ENCODE assay signal across 14 mouse cellular contexts in the genomic region with DNA sequence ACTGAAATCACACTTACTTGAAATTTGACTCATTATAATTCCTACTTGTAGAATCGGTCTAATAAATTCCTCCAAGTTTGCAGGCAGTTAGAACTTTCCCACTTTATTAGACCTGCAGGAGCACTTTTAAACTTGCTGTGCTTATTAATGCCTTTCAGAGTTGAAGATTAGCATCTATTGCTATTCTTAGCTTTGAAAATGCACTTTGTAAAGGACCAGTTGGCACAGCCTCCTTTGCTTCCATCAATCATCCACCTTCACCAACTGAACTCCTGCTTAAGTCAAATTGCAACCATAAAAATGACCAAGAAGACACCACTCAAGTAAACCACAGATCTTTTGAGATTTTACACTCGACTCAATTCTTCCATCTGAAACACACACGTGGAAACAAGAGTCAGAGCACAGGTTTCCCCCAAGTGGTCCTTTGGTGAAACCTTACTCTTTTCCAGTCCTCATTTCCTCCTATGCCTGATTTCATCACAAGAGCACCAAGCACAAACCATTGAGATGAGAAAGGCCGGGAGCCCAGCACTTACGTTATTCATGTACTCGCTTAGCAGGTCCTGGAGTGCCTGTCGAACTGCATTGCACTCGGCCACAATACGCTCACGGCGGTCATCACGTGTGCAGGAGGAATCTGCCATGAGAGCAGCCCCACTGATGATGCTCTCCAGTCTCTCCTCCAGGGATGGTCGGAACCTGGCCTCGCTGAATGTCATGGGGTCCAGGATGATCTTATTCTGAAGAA.
DNase-seq lines count a peak whose midpoint lies in the region; ATAC-seq and TF ChIP-seq lines count a peak whose summit lies in the region.
"Had no signal": no experiment of that assay in that cellular context is flagged by ENCODE, and none has a peak within 500 bp of the region (broad histone marks: within the 10 kb centered on the region; RNA-seq: fewer than 3 reads in every experiment).

No protein-coding gene starts in this region.

- peak overlapping the region; percentile 100 for H3K27ac ChIP-seq in kidney, adult 2 months (ENCODE audit: insufficient read depth, low read depth, low read length)
- peak overlapping the region; percentile 67; the same call in 1 of the 2 replicates for H3K27ac ChIP-seq in kidney, embryonic 16.5 days (ENCODE audit: low read length)
- no peak overlapping the region for H3K27ac ChIP-seq in forebrain, embryonic 14.5 days (ENCODE audit: low read depth, low read length)
- H3K27ac ChIP-seq in embryonic facial prominence, embryonic 10.5 days (replicated peaks) = no peak overlapping the region
- H3K27ac ChIP-seq: embryonic facial prominence, embryonic 13.5 days; forebrain, embryonic 12.5 days; hindbrain, embryonic 15.5 days had no signal

- H3K27me3 ChIP-seq in kidney, adult 2 months (replicated peaks; ENCODE audit: control insufficient read depth, insufficient read depth, low read length) = no peaks in the 10 kb centered on the region
- no peaks in the 10 kb centered on the region for H3K27me3 ChIP-seq in kidney, embryonic 16.5 days (ENCODE audit: insufficient read depth, low read length)
- no peaks in the 10 kb centered on the region for H3K27me3 ChIP-seq in forebrain, embryonic 14.5 days (replicated peaks; ENCODE audit: control insufficient read depth, insufficient read depth, low read length)
- H3K27me3 ChIP-seq in embryonic facial prominence, embryonic 10.5 days (replicated peaks; ENCODE audit: low read depth, poor library complexity, severe bottlenecking) = no peaks in the 10 kb centered on the region
- H3K27me3 ChIP-seq: embryonic facial prominence, embryonic 13.5 days; forebrain, embryonic 12.5 days; heart, embryonic 12.5 days; hindbrain, embryonic 15.5 days had no signal

- H3K4me2 ChIP-seq in kidney, embryonic 16.5 days (replicated peaks; ENCODE audit: low read depth, low read length) = no peak overlapping the region
- H3K4me2 ChIP-seq in forebrain, embryonic 14.5 days (ENCODE audit: low read length) = no peak overlapping the region
- H3K4me2 ChIP-seq: embryonic facial prominence, embryonic 13.5 days; forebrain, embryonic 12.5 days; heart, embryonic 12.5 days; hindbrain, embryonic 15.5 days had no signal

- H3K9me3 ChIP-seq in kidney, embryonic 16.5 days (ENCODE audit: low read length) = no peaks in the 10 kb centered on the region
- no peaks in the 10 kb centered on the region for H3K9me3 ChIP-seq in forebrain, embryonic 14.5 days (replicated peaks; ENCODE audit: control insufficient read depth, low read length)
- H3K9me3 ChIP-seq in embryonic facial prominence, embryonic 10.5 days = no peaks in the 10 kb centered on the region
- H3K9me3 ChIP-seq: embryonic facial prominence, embryonic 13.5 days; forebrain, embryonic 12.5 days; heart, embryonic 12.5 days; hindbrain, embryonic 15.5 days had no signal

- no peak for TF ChIP-seq CTCF in kidney, adult 2 months (conservative IDR thresholded peaks at IDR 0.05; ENCODE audit: insufficient read depth, insufficient read length, low read depth, low read length)

- peak; percentile 26 for DNase-seq in kidney, adult 18-20 months
- peak; percentile 85 for DNase-seq in kidney, adult 2 months
- DNase-seq in kidney, postnatal 25 days = peak; percentile 46 to 64
- no peak for DNase-seq in forebrain, embryonic 14.5 days (ENCODE audit: low spot score)
- no peak for DNase-seq in embryonic facial prominence, embryonic 10.5 days (ENCODE audit: low spot score)
- DNase-seq: adrenal gland, postnatal 10 days; gastrocnemius, postnatal 14 days had no signal

- H3K9ac ChIP-seq in kidney, embryonic 16.5 days (replicated peaks; ENCODE audit: low read length) = no peak overlapping the region
- H3K9ac ChIP-seq in forebrain, embryonic 14.5 days (ENCODE audit: low read length) = no peak overlapping the region
- H3K9ac ChIP-seq: embryonic facial prominence, embryonic 13.5 days; forebrain, embryonic 12.5 days; forebrain, postnatal 0 days; heart, embryonic 12.5 days; hindbrain, embryonic 15.5 days had no signal

- peaks cover 11% of the 10 kb centered on the region; the same call in 1 of the 2 replicates for H3K4me1 ChIP-seq in kidney, adult 2 months (ENCODE audit: control insufficient read depth, insufficient read depth, low read length)
- 0 out of 2 replicates have a peak, but pooled peaks cover 4% of the 10 kb centered on the region for H3K4me1 ChIP-seq in kidney, embryonic 16.5 days (ENCODE audit: insufficient read depth, low read length)
- peaks cover 5% of the 10 kb centered on the region; the same call in 1 of the 2 replicates for H3K4me1 ChIP-seq in forebrain, embryonic 14.5 days (ENCODE audit: control insufficient read depth, insufficient read depth, low read length)
- no peaks in the 10 kb centered on the region for H3K4me1 ChIP-seq in embryonic facial prominence, embryonic 10.5 days
- H3K4me1 ChIP-seq: embryonic facial prominence, embryonic 13.5 days; forebrain, embryonic 12.5 days; heart, embryonic 12.5 days had no signal

- WGBS in kidney, adult 2 months = 65% methylated on average over 14 of the region's 14 CpGs
- 78% methylated on average over 14 of the region's 14 CpGs for WGBS in kidney, embryonic 16.5 days
- WGBS in forebrain, embryonic 14.5 days = 93% methylated on average over 14 of the region's 14 CpGs
- 93% methylated on average over 14 of the region's 14 CpGs for WGBS in embryonic facial prominence, embryonic 10.5 days

- no peak for TF ChIP-seq POLR2A in kidney, adult 2 months (IDR thresholded peaks at IDR 0.05; ENCODE audit: low read depth, low read length)

- ATAC-seq in kidney, embryonic 16.5 days (ENCODE audit: low FRiP score, low TSS enrichment) = peak; percentile 59; the same call in 1 of the 2 replicates
- no peak for ATAC-seq in forebrain, embryonic 14.5 days
- ATAC-seq in activated CD4-positive, CD25-positive, alpha-beta regulatory T cell, adult 4 months = no peak
- ATAC-seq: forebrain, postnatal 0 days had no signal

- no peaks in the 10 kb centered on the region for H3K36me3 ChIP-seq in kidney, adult 2 months (ENCODE audit: control insufficient read depth, insufficient read depth, low read length)
- H3K36me3 ChIP-seq in kidney, embryonic 16.5 days (ENCODE audit: insufficient read depth, low read length) = no peaks in the 10 kb centered on the region
- no peaks in the 10 kb centered on the region for H3K36me3 ChIP-seq in forebrain, embryonic 14.5 days (ENCODE audit: control insufficient read depth, insufficient read depth, low read length)
- no peaks in the 10 kb centered on the region for H3K36me3 ChIP-seq in embryonic facial prominence, embryonic 10.5 days (replicated peaks)
- H3K36me3 ChIP-seq: embryonic facial prominence, embryonic 13.5 days; forebrain, embryonic 12.5 days; heart, embryonic 12.5 days had no signal

- no peak overlapping the region for H3K4me3 ChIP-seq in kidney, adult 2 months (ENCODE audit: insufficient read depth, low read depth, low read length)
- H3K4me3 ChIP-seq in kidney, embryonic 16.5 days (ENCODE audit: low read length) = no peak overlapping the region
- no peak overlapping the region for H3K4me3 ChIP-seq in forebrain, embryonic 14.5 days (ENCODE audit: low read depth, low read length)
- H3K4me3 ChIP-seq in embryonic facial prominence, embryonic 10.5 days = no peak overlapping the region
- H3K4me3 ChIP-seq: embryonic facial prominence, embryonic 13.5 days; forebrain, embryonic 12.5 days; heart, embryonic 12.5 days; hindbrain, embryonic 15.5 days had no signal

Comparison
In these comparisons a context has a peak if more than half of its experiments do, and no peak if none do; other contexts are left out.
1. DNase-seq: peak in kidney, adult 18-20 months (single experiment), kidney, adult 2 months (single experiment) and kidney, postnatal 25 days (2 of 2); none in forebrain, embryonic 14.5 days (single experiment) and embryonic facial prominence, embryonic 10.5 days (single experiment).
2. H3K27ac ChIP-seq: peak in kidney, adult 2 months (single experiment) and kidney, embryonic 16.5 days (single experiment); none in forebrain, embryonic 14.5 days (single experiment) and embryonic facial prominence, embryonic 10.5 days (single experiment).